Mouse (Mus musculus) forebrain, embryonic 14.5 days (tissue): ENCODE measurements around the gene Phf19. TPM values are rescaled to one million over a fixed set of nuclear protein-coding genes. Genes with fewer than 3 reads are reported as not detected.

Source experiments
- ATAC-seq: fragments of 200-750 bp; cut with Nextera tagmentation; 2 replicates; pipeline ENCODE4 v1.8.0; 2017; ENCODE audit warnings: mild to moderate bottlenecking, moderate library complexity
- DNase-seq: peaks from one replicate; pipeline ENCODE4 v3.0.0-alpha.2; 2015; ENCODE audit warnings: low spot score
- H3K27ac ChIP-seq: fragments of 300-500 bp; sonication (generic); 2 replicates; pipeline ENCODE4 v1.5.1; 2014; ENCODE audit warnings: low read depth, mild to moderate bottlenecking, control low read depth, low read length, moderate library complexity
- H3K27me3 ChIP-seq: fragments of 300-500 bp; sonication (generic); replicated peaks from 2 replicates; pipeline ENCODE4 v1.6.1; 2014; ENCODE audit warnings: low read length, control low read depth, mixed read lengths; ENCODE audit not compliant: control insufficient read depth, insufficient read depth
- H3K36me3 ChIP-seq: fragments of 300-500 bp; sonication (generic); 2 replicates; pipeline ENCODE4 v1.6.1; 2014; ENCODE audit warnings: low read length, control low read depth; ENCODE audit not compliant: control insufficient read depth, insufficient read depth
- H3K4me1 ChIP-seq: fragments of 300-500 bp; sonication (generic); 2 replicates; pipeline ENCODE4 v1.6.1; 2014; ENCODE audit warnings: antibody characterized with exemption, low read length, control low read depth; ENCODE audit not compliant: control insufficient read depth, insufficient read depth
- H3K4me2 ChIP-seq: fragments of 300-500 bp; sonication (generic); 2 replicates; pipeline ENCODE4 v1.6.1; 2014; ENCODE audit warnings: mild to moderate bottlenecking, control low read depth, low read length
- H3K4me3 ChIP-seq: fragments of 300-500 bp; sonication (generic); 2 replicates; pipeline ENCODE4 v1.5.1; 2014; ENCODE audit warnings: low read depth, low read length, control low read depth
- H3K9ac ChIP-seq: fragments of 300-500 bp; sonication (generic); 2 replicates; pipeline ENCODE4 v1.6.1; 2014; ENCODE audit warnings: mild to moderate bottlenecking, low read length, control low read depth, moderate library complexity
- H3K9me3 ChIP-seq: fragments of 300-500 bp; sonication (generic); replicated peaks from 2 replicates; pipeline ENCODE4 v1.6.1; 2016; ENCODE audit warnings: low read length, control low read depth, mixed read lengths; ENCODE audit not compliant: control insufficient read depth
- WGBS: fragments of 180-500 bp; shearing (Covaris S2); extraction: QIAGEN DNeasy Blood & Tissue Kit; methylation state at CpG from one replicate; pipeline ENCODE4 v1.1.7; 2014; 5-methylcytosine and 5-hydroxymethylcytosine counted together
- polyA plus RNA-seq: library from polyadenylated mRNA; unstranded; fragments of >200 nt; fragmentation: Nextera tagmentation; extraction: Ambion mirVana; gene quantifications from 2 replicates; pipeline ENCODE4 v1.2.1, GENCODE M21; 2014

Phf19 gene
- polyA plus RNA-seq, 1 experiment from 2014 or later = 6.2 TPM

DNA sequence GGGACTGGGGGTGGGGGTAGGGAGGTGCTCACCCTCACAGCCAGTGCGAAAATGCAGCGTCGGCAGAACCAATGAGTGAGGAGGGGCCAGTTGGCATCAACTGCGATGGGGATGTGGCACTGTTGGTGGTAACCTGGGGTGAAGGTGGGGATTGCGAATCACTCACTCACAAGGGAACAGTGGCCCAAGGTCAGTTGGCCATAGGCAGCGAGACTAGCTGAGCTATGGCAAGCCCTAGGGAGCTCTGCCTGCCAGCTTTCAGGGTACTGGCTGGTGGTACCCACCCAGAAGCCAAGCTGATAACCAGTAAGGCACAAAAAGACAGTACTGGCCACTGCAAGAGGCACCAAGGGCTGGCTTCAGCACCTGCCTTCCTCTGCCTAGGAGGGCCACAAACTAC lies 7.4 kb downstream of the Phf19 start:
- Histone ChIP-seq H3K9ac (no peak overlapping the region), H3K9me3 (no peaks in the 10 kb centered on the region), H3K4me1 (no peaks in the 10 kb centered on the region; the same call in 1 of the 2 replicates), H3K4me2 (no peak overlapping the region), H3K27ac (no peak overlapping the region), H3K36me3 (0 out of 2 replicates have a peak, but pooled peaks cover 3% of the 10 kb centered on the region), H3K27me3 (no peaks in the 10 kb centered on the region), H3K4me3 (no peak overlapping the region)
- WGBS = 77% methylated on average over 6 of the region's 6 CpGs
- DNase-seq (no peak), ATAC-seq (no peak)

GRCm38 (mm10) chr2:34904849-34905542 lies 8.8 kb downstream of the Phf19 start:
- Histone ChIP-seq H3K4me1 (no peaks in the 10 kb centered on the region; the same call in 1 of the 2 replicates), H3K9me3 (no peaks in the 10 kb centered on the region), H3K36me3 (0 out of 2 replicates have a peak, but pooled peaks cover 3% of the 10 kb centered on the region), H3K27me3 (no peaks in the 10 kb centered on the region), H3K9ac (peak overlapping the region; percentile 42; the same call in 1 of the 2 replicates), H3K4me3 (peak overlapping the region; percentile 26), H3K4me2 (peak overlapping the region; percentile 51), H3K27ac (peak overlapping the region; percentile 50; the same call in 1 of the 2 replicates)
- DNase-seq (peak; percentile 99), ATAC-seq (peak; percentile 95)
- WGBS = under 1% methylated on average over 34 of the region's 34 CpGs

DNA sequence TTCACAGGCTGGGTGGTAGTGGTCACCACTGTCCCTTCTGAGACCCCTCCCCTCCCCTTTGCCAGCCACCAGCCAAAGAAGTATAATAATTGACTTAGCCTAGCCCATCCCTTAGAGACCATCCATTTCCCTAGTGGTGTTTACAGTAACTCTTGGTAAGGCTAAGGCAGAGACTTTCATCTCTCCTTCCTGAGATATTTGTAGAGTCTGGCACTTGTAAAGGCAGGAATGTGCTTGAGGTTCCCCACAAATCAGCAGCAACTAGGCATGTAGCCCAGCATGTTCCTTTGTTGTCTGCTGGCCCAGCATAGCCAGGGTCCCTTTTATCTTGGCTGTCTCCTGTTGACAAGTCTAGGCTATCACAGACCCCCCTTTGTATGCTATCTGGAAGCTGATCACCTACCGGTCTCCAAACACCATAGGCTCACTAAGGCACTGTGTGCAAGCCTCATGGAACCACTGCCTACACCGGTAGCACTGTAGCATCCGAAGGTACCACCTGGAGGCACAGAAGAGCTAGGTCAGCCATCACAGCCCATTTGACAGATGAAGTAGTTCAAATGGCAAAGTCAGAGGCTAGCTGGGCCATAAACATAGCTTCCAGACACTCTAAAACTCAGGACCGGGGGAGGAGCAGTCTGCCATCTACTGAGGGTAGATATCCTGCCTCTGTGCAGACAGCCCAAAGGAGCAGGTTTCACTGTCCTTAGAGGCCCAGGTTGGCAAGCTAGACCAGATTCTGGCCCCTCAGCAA lies 10.0 kb downstream of the Phf19 start:
- no peaks in the 10 kb centered on the region for H3K27me3 ChIP-seq
- H3K4me1 ChIP-seq = no peaks in the 10 kb centered on the region; the same call in 1 of the 2 replicates
- no peaks in the 10 kb centered on the region for H3K9me3 ChIP-seq
- no peak for DNase-seq
- H3K36me3 ChIP-seq = 0 out of 2 replicates have a peak, but pooled peaks cover 3% of the 10 kb centered on the region
- no peak overlapping the region for H3K4me2 ChIP-seq
- 84% methylated on average over 4 of the region's 4 CpGs for WGBS
- no peak overlapping the region for H3K9ac ChIP-seq
- no peak overlapping the region for H3K4me3 ChIP-seq
- no peak for ATAC-seq
- no peak overlapping the region for H3K27ac ChIP-seq

GRCm38 (mm10) chr2:34903191-34903590 lies 10.6 kb downstream of the Phf19 start:
- no peak overlapping the region for H3K27ac ChIP-seq
- DNase-seq = no peak
- H3K9me3 ChIP-seq = no peaks in the 10 kb centered on the region
- H3K4me3 ChIP-seq = no peak overlapping the region
- H3K9ac ChIP-seq = no peak overlapping the region
- no peak overlapping the region for H3K4me2 ChIP-seq
- no peak for ATAC-seq
- whole genome bisulfite sequencing = 91% methylated on average over 7 of the region's 7 CpGs
- no peaks in the 10 kb centered on the region; the same call in 1 of the 2 replicates for H3K4me1 ChIP-seq
- 0 out of 2 replicates have a peak, but pooled peaks cover 3% of the 10 kb centered on the region for H3K36me3 ChIP-seq
- no peaks in the 10 kb centered on the region for H3K27me3 ChIP-seq

- no peak overlapping the region for H3K9ac ChIP-seq
- H3K4me3 ChIP-seq = no peak overlapping the region
- H3K4me1 ChIP-seq = no peaks in the 10 kb centered on the region; the same call in 1 of the 2 replicates
- H3K27ac ChIP-seq = no peak overlapping the region
- no peak overlapping the region for H3K4me2 ChIP-seq
- H3K36me3 ChIP-seq = 0 out of 2 replicates have a peak, but pooled peaks cover 3% of the 10 kb centered on the region
- ATAC-seq (no peak), DNase-seq (no peak)
- no peaks in the 10 kb centered on the region for H3K27me3 ChIP-seq
- no peaks in the 10 kb centered on the region for H3K9me3 ChIP-seq
- WGBS = 92% methylated on average over 6 of the region's 6 CpGs
These were observed 11.1 kb downstream of the Phf19 start for GRCm38 (mm10) chr2:34902731-34903130.

DNA sequence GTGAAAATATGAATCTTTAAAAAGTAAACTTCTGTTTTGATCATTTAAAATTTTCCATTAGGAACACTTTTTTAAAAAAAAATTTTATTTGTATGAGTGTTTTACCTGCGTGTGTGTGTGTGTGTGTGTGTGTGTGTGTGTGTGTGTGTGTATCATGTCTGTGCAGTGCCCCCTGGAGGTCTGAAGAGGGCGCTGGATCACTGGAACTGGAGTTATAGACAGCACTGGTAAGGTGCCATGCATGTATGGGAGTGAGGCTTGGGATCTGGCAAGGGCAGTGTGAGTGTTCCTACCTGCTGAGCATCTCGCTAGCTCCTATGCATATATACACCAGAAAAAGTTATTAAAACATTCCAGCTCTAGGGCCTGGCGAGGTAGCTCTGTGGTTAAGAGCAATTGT lies 12.1 kb downstream of the Phf19 start:
- no peak overlapping the region for H3K4me2 ChIP-seq
- H3K36me3 ChIP-seq = 0 out of 2 replicates have a peak, but pooled peaks cover 3% of the 10 kb centered on the region
- no peak overlapping the region for H3K9ac ChIP-seq
- H3K27me3 ChIP-seq = no peaks in the 10 kb centered on the region
- ATAC-seq = no peak
- no peaks in the 10 kb centered on the region; the same call in 1 of the 2 replicates for H3K4me1 ChIP-seq
- H3K27ac ChIP-seq = no peak overlapping the region
- 74% methylated on average over 4 of the region's 4 CpGs for WGBS
- DNase-seq = no peak
- no peaks in the 10 kb centered on the region for H3K9me3 ChIP-seq
- no peak overlapping the region for H3K4me3 ChIP-seq

DNA sequence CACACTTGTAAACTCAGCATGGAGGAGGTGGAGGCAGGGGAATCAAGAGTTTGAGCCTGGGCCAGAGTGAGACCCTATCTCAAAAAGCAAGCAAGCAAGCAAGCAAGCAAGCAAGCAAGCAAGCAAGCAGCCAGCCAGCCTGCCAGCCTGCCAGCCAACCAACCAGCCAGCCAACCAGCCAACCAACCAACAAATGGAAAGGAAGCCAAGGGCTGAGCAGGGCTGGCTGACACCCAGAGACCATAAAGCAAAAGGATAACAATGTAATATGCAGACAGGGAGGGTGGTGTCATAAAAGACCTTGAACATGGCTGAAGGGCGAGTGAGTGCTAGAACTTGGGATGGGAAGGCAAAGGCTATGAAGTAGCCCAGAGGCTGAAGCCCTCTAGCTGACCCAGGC lies 13.4 kb downstream of the Phf19 start:
- Histone ChIP-seq H3K36me3 (0 out of 2 replicates have a peak, but pooled peaks cover 7% of the 10 kb centered on the region), H3K9ac (no peak overlapping the region), H3K9me3 (no peaks in the 10 kb centered on the region), H3K4me1 (no peaks in the 10 kb centered on the region; the same call in 1 of the 2 replicates), H3K4me2 (no peak overlapping the region), H3K4me3 (no peak overlapping the region), H3K27me3 (no peaks in the 10 kb centered on the region), H3K27ac (no peak overlapping the region)
- DNase-seq (no peak), ATAC-seq (no peak)
- WGBS = 75% methylated on average over 1 of the region's 1 CpGs

DNA sequence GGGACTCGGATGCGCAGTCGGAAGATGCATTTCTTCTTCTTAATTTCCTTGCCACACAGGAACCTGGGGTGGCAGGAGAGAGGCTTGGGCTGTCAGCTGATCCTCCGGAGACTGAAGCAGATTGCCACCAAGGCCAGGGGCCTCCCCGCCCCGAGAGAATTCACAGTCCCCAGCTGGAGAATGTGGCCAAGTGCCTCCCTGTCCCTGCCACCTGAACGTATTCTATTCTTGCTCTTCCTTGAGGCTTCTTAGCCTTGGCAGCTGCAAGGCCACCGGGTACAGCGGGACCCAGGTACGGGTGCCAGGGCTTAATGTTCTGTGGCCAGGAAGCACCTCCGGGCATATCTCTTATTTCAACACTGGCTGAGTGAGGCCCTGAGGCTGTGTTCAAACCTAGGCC lies 14.1 kb downstream of the Phf19 start:
- Histone ChIP-seq H3K36me3 (0 out of 2 replicates have a peak, but pooled peaks cover 7% of the 10 kb centered on the region), H3K27me3 (no peaks in the 10 kb centered on the region), H3K4me2 (no peak overlapping the region), H3K9me3 (no peaks in the 10 kb centered on the region), H3K27ac (no peak overlapping the region), H3K4me1 (no peaks in the 10 kb centered on the region; the same call in 1 of the 2 replicates), H3K4me3 (no peak overlapping the region), H3K9ac (no peak overlapping the region)
- ATAC-seq (no peak), DNase-seq (no peak)
- 82% methylated on average over 11 of the region's 11 CpGs for WGBS
